Mouse (Mus musculus) thymus, adult 2 months (tissue): ENCODE measurements around the gene Ints11.

Experiments used
- CTCF ChIP-seq: fragments of 200-500 bp; IDR thresholded peaks from 2 replicates; pipeline ENCODE4 v1.5.1; 2012; ENCODE audit warnings: mild to moderate bottlenecking, control low read depth, low read length, moderate library complexity, borderline replicate concordance; ENCODE audit not compliant: control insufficient read depth, poor library complexity, insufficient read depth; ENCODE audit errors: extremely low read depth
- POLR2A ChIP-seq: fragments of 200-500 bp; IDR thresholded peaks from 2 replicates; pipeline ENCODE4 v1.6.1; 2012; ENCODE audit warnings: mild to moderate bottlenecking, low read length, control low read depth, moderate library complexity; ENCODE audit not compliant: control insufficient read depth, poor library complexity, insufficient read depth; ENCODE audit errors: extremely low read depth

DNA sequence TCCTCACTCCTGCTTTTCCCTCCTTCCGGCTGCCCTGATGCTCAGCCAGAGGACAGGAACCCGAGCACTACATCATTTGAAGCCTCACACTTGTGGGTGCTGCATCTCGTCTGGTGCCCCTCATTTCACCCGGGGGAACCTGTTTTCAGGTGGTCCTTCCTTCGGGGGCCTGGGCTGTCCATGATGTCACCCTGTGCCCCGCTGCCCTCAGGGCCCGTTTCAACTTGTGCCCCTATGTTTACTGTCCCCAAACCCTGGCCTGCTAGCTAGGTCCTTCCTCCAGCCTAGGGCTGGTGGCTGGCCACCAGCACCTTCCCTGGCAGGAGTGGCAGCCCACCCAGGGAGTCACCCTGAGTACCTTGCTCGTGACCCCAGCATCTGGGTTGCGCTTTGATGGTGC is 36.8 kb downstream of the Ints11 start:
- TF ChIP-seq CTCF (no peak), POLR2A (no peak)
